Mouse (Mus musculus): ENCODE data around the gene Gm42906. TPM values are rescaled to one million over a fixed set of nuclear protein-coding genes. Genes with fewer than 3 reads are reported as not detected.

Gm42906 gene
- polyA plus RNA-seq, 1 experiment from 2014 or later, result not detected

DNA sequence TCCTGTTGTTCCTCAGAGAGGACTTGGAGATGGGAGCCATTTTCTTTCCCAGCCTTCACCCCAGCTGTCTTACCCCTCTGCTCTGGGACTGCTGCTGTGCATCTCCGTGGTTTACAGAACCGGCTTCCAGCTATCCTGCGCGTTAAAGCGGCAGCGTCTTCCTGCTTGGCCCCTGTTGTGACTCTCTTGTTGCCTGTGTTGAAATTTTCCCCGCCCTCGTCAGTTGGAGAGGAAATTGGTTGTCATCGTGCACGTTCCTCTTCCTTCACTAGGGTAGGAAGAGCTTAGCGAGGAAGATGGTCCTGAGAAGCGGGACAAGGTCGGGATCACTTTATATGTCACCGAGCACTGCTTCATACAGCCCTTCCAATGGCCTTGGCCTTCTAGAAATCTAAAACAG is 407.1 kb downstream of the Gm42906 start:
- Histone ChIP-seq H3K36me3 (ENCODE audit: control insufficient read depth, insufficient read depth, low read length) (no peaks in the 10 kb centered on the region), H3K27ac (ENCODE audit: low read depth, low read length) (no peak overlapping the region), H3K27me3 (ENCODE audit: control insufficient read depth, insufficient read depth, low read length) (no peaks in the 10 kb centered on the region), H3K4me3 (ENCODE audit: low read depth, low read length) (no peak overlapping the region), H3K4me1 (ENCODE audit: control insufficient read depth, insufficient read depth, low read length) (0 out of 2 replicates have a peak, but pooled peaks cover 13% of the 10 kb centered on the region), H3K9ac (replicated peaks; ENCODE audit: low read depth, low read length) (no peak overlapping the region), H3K4me2 (ENCODE audit: low read depth, low read length) (no peak overlapping the region), H3K9me3 (ENCODE audit: control insufficient read depth, low read length) (no peaks in the 10 kb centered on the region)
- ATAC-seq (ENCODE audit: low read depth), result no peak
- 78% methylated on average over 14 of the region's 14 CpGs for WGBS

DNA sequence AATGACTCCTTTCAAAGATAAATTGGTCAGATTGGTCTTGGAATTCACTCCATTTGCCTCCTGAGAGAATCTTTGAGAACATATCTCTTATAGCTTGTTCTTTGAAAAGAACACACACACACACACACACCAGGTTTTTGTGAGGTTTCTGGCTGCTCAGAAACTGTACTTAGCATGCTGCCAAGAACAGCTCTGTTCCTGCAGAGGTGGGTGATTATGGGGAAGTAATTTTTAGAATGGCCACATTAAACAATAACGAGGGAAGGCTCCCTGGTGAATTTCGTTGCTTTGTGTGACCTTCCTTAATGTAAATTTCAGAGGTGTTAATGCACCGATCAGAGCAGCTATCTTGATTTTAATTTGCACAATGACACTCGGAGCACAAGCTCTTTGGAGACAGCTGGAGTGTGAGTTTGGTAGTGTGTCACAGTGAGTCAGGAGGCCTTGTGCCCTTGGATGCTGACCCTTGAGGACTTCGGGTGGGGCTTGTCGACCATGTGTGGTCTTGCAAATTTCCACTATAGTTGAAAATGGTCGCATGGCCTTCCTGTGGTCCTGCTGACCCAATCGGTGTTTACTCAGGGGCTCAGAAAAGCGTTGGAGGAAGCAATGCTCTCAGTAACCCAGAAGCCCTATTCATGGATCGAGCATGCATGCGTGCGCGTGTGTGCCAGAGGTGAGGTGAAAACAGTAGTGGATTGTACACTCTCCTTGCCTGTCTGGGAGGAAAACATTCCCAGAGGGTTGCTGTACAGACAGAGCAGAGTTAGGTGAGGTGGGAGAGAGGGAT is 407.7 kb downstream of the Gm42906 start:
- no peak overlapping the region for H3K4me3 ChIP-seq (ENCODE audit: low read depth, low read length)
- 69% methylated on average over 13 of the region's 13 CpGs for WGBS
- H3K27ac ChIP-seq (ENCODE audit: low read depth, low read length), result no peak overlapping the region

DNA sequence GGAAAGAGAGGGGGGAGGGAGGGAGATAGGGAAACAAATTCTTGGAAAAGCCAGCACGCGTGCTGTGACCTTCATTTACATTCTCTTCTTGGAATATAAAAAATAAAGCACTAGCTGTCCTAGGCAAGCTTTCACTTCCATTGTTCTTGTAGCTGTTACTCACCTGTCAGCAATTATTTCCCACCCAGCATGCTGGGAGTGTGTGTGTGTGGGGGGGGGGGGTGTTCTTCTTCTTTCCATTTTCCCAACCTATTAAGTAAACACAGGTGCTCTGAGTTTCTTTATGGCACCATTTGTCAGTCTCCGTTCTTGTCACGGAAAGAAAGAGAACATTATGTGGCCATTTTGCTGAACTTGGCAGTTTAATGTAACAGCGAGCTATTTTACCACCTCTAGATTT is 409.0 kb downstream of the Gm42906 start:
- WGBS, result 51% methylated on average over 5 of the region's 5 CpGs

More for the DNA sequence above, 407.7 kb downstream of the Gm42906 start:
- Histone ChIP-seq H3K36me3 (ENCODE audit: control insufficient read depth, insufficient read depth, low read length) (no peaks in the 10 kb centered on the region), H3K9ac (replicated peaks; ENCODE audit: low read depth, low read length) (no peak overlapping the region), H3K4me2 (ENCODE audit: low read depth, low read length) (no peak overlapping the region), H3K4me1 (ENCODE audit: control insufficient read depth, insufficient read depth, low read length) (0 out of 2 replicates have a peak, but pooled peaks cover 13% of the 10 kb centered on the region), H3K9me3 (ENCODE audit: control insufficient read depth, low read length) (no peaks in the 10 kb centered on the region), H3K27me3 (ENCODE audit: control insufficient read depth, insufficient read depth, low read length) (no peaks in the 10 kb centered on the region)
- ATAC-seq (ENCODE audit: low read depth), result no peak

DNA sequence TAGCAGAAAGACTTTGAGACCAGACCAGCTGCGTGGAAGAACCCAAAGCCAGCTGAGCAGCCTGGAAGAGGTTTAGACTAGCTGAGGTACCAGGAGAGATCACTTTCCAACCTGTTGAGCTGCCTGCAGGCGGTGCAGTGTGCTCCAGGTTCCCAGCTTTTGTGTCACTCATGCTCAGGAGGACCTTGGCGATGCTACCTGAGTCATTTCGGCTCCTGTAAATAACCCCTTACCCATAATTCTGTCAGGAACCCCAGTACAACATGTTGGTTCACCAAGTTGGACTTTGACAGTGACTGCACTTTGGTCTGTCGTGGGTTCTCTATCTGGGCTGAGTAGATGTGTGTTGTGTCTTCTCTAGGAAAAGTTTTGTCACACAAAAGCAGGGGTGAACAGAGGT is 409.5 kb downstream of the Gm42906 start:
- 0 out of 2 replicates have a peak, but pooled peaks cover 9% of the 10 kb centered on the region for H3K4me1 ChIP-seq (ENCODE audit: control insufficient read depth, insufficient read depth, low read length)
- no peaks in the 10 kb centered on the region for H3K27me3 ChIP-seq (ENCODE audit: control insufficient read depth, insufficient read depth, low read length)
- H3K9ac ChIP-seq (replicated peaks; ENCODE audit: low read depth, low read length), result no peak overlapping the region
- no peak overlapping the region for H3K4me3 ChIP-seq (ENCODE audit: low read depth, low read length)
- WGBS, result 84% methylated on average over 5 of the region's 5 CpGs
- no peaks in the 10 kb centered on the region for H3K36me3 ChIP-seq (ENCODE audit: control insufficient read depth, insufficient read depth, low read length)
- H3K9me3 ChIP-seq (ENCODE audit: control insufficient read depth, low read length), result no peaks in the 10 kb centered on the region
- ATAC-seq (ENCODE audit: low read depth), result no peak
- no peak overlapping the region for H3K27ac ChIP-seq (ENCODE audit: low read depth, low read length)
- H3K4me2 ChIP-seq (ENCODE audit: low read depth, low read length), result no peak overlapping the region

More for the DNA sequence above, 409.0 kb downstream of the Gm42906 start:
- no peak; the same call in 1 of the 2 replicates for ATAC-seq (ENCODE audit: low read depth)
- Histone ChIP-seq H3K4me2 (ENCODE audit: low read depth, low read length) (no peak overlapping the region), H3K36me3 (ENCODE audit: control insufficient read depth, insufficient read depth, low read length) (no peaks in the 10 kb centered on the region), H3K9me3 (ENCODE audit: control insufficient read depth, low read length) (no peaks in the 10 kb centered on the region), H3K4me1 (ENCODE audit: control insufficient read depth, insufficient read depth, low read length) (0 out of 2 replicates have a peak, but pooled peaks cover 13% of the 10 kb centered on the region), H3K4me3 (ENCODE audit: low read depth, low read length) (no peak overlapping the region), H3K9ac (replicated peaks; ENCODE audit: low read depth, low read length) (no peak overlapping the region), H3K27me3 (ENCODE audit: control insufficient read depth, insufficient read depth, low read length) (no peaks in the 10 kb centered on the region), H3K27ac (ENCODE audit: low read depth, low read length) (no peak overlapping the region)

Other genes starting within 250 kb of the Gm42906 start
- gene Stard13, start 194.3 kb downstream of the Gm42906 start, polyA plus RNA-seq (2014; fragmentation: Nextera tagmentation; extraction: Ambion mirVana), result 2.7 and 7.1 TPM in 2 replicates
- 0.15 TPM in 1 of 2 replicates, not detected in the other for gene Vmn2r18, start 177.9 kb upstream of the Gm42906 start, polyA plus RNA-seq (2014; fragmentation: Nextera tagmentation; extraction: Ambion mirVana)
- 63.8 and 73.2 TPM in 2 replicates for gene Rfc3, start 223.1 kb upstream of the Gm42906 start, polyA plus RNA-seq (2014; fragmentation: Nextera tagmentation; extraction: Ambion mirVana)

Measured in neural tube, embryonic 14.5 days (tissue).